Mouse (Mus musculus) limb, embryonic 10.5 days (tissue): ENCODE results near the gene Olfr890. TPM values are rescaled to one million over a fixed set of nuclear protein-coding genes. Genes with fewer than 3 reads are reported as not detected.
"Not testable (repeated sequence)": the region's sequence is repeated elsewhere in the genome, so short reads cannot be mapped to it uniquely, and the experiment has no call there.

Experiments used
- DNase-seq: peaks from one replicate; pipeline ENCODE4 v3.0.0-alpha.2; 2017; ENCODE audit warnings: low spot score
- H3K27ac ChIP-seq: fragments of 300-500 bp; sonication (generic); 2 replicates; pipeline ENCODE4 v1.5.1; 2016; ENCODE audit warnings: mild to moderate bottlenecking
- H3K27me3 ChIP-seq: fragments of 300-500 bp; sonication (generic); 2 replicates; pipeline ENCODE4 v1.6.1; 2016; ENCODE audit warnings: low read depth, mild to moderate bottlenecking; ENCODE audit not compliant: poor library complexity, severe bottlenecking
- H3K36me3 ChIP-seq: fragments of 300-500 bp; sonication (generic); 2 replicates; pipeline ENCODE4 v1.6.1; 2016; ENCODE audit warnings: mild to moderate bottlenecking, moderate library complexity
- H3K4me1 ChIP-seq: fragments of 300-500 bp; sonication (generic); 2 replicates; pipeline ENCODE4 v1.6.1; 2016
- H3K4me3 ChIP-seq: fragments of 300-500 bp; sonication (generic); 2 replicates; pipeline ENCODE4 v1.5.1; 2016; ENCODE audit warnings: mild to moderate bottlenecking, moderate library complexity
- H3K9me3 ChIP-seq: fragments of 300-500 bp; sonication (generic); replicated peaks from 2 replicates; pipeline ENCODE4 v1.6.1; 2016; ENCODE audit warnings: mild to moderate bottlenecking
- WGBS: fragments of 180-500 bp; shearing (Covaris S2); methylation state at CpG from one replicate; pipeline ENCODE4 v1.1.7; 2016; 5-methylcytosine and 5-hydroxymethylcytosine counted together
- polyA plus RNA-seq: library from polyadenylated mRNA; unstranded; fragments of >200 nt; fragmentation: Nextera tagmentation; extraction: Ambion mirVana; gene quantifications from 2 replicates; pipeline ENCODE4 v1.2.1, GENCODE M21; 2016

Olfr890 gene
- polyA plus RNA-seq, result not detected in 2 replicates

DNA sequence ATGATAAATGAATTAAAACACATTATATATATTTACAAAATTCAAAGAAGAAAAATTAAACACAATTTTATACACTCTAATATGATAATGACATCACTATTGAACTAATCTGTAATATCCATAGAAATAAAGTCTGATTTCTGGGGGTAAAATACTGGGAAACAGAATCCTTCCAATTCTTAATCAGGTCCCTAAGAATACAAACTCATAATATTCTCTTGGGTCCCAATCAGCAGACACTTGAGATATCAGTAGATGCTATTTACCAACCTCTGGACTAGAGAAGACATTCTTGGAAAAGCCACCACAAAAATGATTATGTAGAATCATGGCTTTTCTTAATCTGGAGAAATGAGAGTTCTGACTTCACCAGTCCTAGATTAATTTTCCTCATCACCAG is at the start of gene Olfr890:
Olfr890 (plus strand) TSS at position 301 of the 400 bp plus-strand sequence.
- Histone ChIP-seq H3K27me3 (no peaks in the 10 kb centered on the region), H3K4me3 (no peak within 1 kb of the TSS), H3K36me3 (no peaks in the 10 kb centered on the region), H3K4me1 (no peaks in the 10 kb centered on the region), H3K9me3 (no peaks in the 10 kb centered on the region), H3K27ac (no peak within 1 kb of the TSS)
- no peak for DNase-seq

- Histone ChIP-seq H3K4me3 (no peak within 1 kb of the TSS), H3K36me3 (no peaks in the 10 kb centered on the region), H3K9me3 (no peaks in the 10 kb centered on the region), H3K4me1 (no peaks in the 10 kb centered on the region), H3K27ac (no peak within 1 kb of the TSS), H3K27me3 (no peaks in the 10 kb centered on the region)
- WGBS, result 85% methylated on average over 1 of the region's 1 CpGs
- no peak for DNase-seq
These were observed 34.5 kb upstream of the Olfr890 start, which contains the start of gene Olfr888 for GRCm38 (mm10) chr9:38107828-38108227. TSS of gene Olfr888 (plus strand) at chr9:38108128.

DNA sequence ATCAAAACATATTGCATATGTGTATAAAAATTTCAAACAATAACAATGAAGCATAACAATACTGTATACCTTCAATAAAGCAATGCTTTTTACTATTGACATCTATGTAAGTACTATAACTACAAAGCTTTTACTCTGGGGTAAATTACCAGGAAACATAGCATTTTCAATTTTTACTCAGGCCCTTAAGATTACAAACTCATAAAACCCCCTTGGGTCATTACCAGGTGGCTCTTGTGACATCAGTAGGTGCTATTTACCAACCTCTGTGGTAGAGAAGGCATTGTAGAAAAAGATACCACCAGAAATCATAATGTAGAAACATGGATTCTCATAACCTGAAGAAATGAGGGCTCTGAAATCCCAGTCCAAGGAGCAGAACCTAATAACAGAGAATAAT is 27.4 kb upstream of the Olfr890 start, which contains the start of gene Olfr889:
Olfr889 (plus strand) TSS at position 301 of the 400 bp plus-strand sequence.
- DNase-seq, result no peak
- Histone ChIP-seq H3K9me3 (no peaks in the 10 kb centered on the region), H3K36me3 (no peaks in the 10 kb centered on the region), H3K27ac (no peak within 1 kb of the TSS), H3K4me1 (no peaks in the 10 kb centered on the region), H3K27me3 (no peaks in the 10 kb centered on the region), H3K4me3 (no peak within 1 kb of the TSS)

DNA sequence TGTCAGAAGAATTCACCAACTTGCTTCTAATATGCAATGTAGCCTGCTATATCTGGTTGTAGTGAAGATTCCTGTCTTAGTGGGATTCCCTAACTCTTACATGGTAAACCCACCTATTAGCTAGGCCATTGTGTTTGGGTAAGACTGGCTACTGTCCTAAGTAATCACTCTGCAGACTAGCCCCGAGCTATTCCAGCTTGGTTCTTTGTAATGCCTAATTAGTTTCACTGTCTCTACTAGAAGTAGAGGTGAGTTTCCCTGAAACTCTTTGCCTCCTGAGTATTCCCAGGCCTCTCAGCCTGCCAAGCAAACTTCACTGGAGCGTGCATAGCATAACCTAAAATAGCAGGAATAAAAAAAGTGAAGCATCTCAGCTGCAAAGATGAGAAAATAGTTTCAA is 26.0 kb downstream of the Olfr890 start:
- not testable (repeated sequence) for H3K4me1 ChIP-seq, H3K9me3 ChIP-seq, H3K27me3 ChIP-seq, DNase-seq, H3K36me3 ChIP-seq, H3K27ac ChIP-seq, H3K4me3 ChIP-seq
- 57% methylated on average over 2 of the region's 2 CpGs for WGBS

GRCm38 (mm10) chr9:38180721-38181120 is 38.4 kb downstream of the Olfr890 start, which contains the start of gene Olfr891:
TSS of gene Olfr891 (minus strand) at chr9:38180821.
- DNase-seq, result no peak
- no peaks in the 10 kb centered on the region for H3K27me3 ChIP-seq
- no peaks in the 10 kb centered on the region for H3K4me1 ChIP-seq
- no peaks in the 10 kb centered on the region; the same call in 1 of the 2 replicates for H3K9me3 ChIP-seq
- H3K4me3 ChIP-seq, result no peak within 1 kb of the TSS
- H3K36me3 ChIP-seq, result no peaks in the 10 kb centered on the region
- WGBS, result 81% methylated on average over 1 of the region's 1 CpGs
- no peak within 1 kb of the TSS for H3K27ac ChIP-seq

Other genes with a start within 250 kb of the Olfr890 start
- not detected in 2 replicates for gene Olfr145, start 245.8 kb upstream of the Olfr890 start, polyA plus RNA-seq
- not detected in 2 replicates for gene Olfr878, start 224.7 kb upstream of the Olfr890 start, polyA plus RNA-seq
- not detected in 2 replicates for gene Olfr881, start 150.7 kb upstream of the Olfr890 start, polyA plus RNA-seq
- not detected in 2 replicates for gene Olfr883, start 116.7 kb upstream of the Olfr890 start, polyA plus RNA-seq
- gene Olfr884, start 96.0 kb upstream of the Olfr890 start, polyA plus RNA-seq, result not detected in 2 replicates
- not detected in 2 replicates for gene Olfr885, start 81.2 kb upstream of the Olfr890 start, polyA plus RNA-seq
- not detected in 2 replicates for gene Olfr887, start 58.4 kb upstream of the Olfr890 start, polyA plus RNA-seq
- gene Olfr888, start 34.4 kb upstream of the Olfr890 start, polyA plus RNA-seq, result not detected in 2 replicates
- gene Olfr889, start 27.3 kb upstream of the Olfr890 start, polyA plus RNA-seq, result 0.05 and 0.16 TPM in 2 replicates
- not detected in 2 replicates for gene Olfr891, start 38.3 kb downstream of the Olfr890 start, polyA plus RNA-seq
- not detected in 2 replicates for gene Olfr893, start 65.8 kb downstream of the Olfr890 start, polyA plus RNA-seq
- not detected in 2 replicates for gene Olfr894, start 75.5 kb downstream of the Olfr890 start, polyA plus RNA-seq
- not detected in 2 replicates for gene Olfr143, start 110.3 kb downstream of the Olfr890 start, polyA plus RNA-seq
- not detected in 2 replicates for gene Olfr895, start 125.3 kb downstream of the Olfr890 start, polyA plus RNA-seq
- not detected in 2 replicates for gene Olfr896-ps1, start 148.6 kb downstream of the Olfr890 start, polyA plus RNA-seq
- gene Olfr25, start 186.5 kb downstream of the Olfr890 start, polyA plus RNA-seq, result not detected in 2 replicates
- gene Olfr898, start 205.9 kb downstream of the Olfr890 start, polyA plus RNA-seq, result not detected in 2 replicates
- gene Olfr250, start 224.4 kb downstream of the Olfr890 start, polyA plus RNA-seq, result not detected in 2 replicates
- gene Olfr251, start 234.6 kb downstream of the Olfr890 start, polyA plus RNA-seq, result not detected in 2 replicates